Mouse (Mus musculus) liver, embryonic 15.5 days (tissue): ENCODE measurements around the gene Cd200r3. TPM values are rescaled to one million over a fixed set of nuclear protein-coding genes. Genes with fewer than 3 reads are reported as not detected.

Experiments
- ATAC-seq: fragments of 200-750 bp; cut with Nextera tagmentation; 2 replicates; pipeline ENCODE4 v1.8.0; 2017; ENCODE audit warnings: moderate number of reproducible peaks, mild to moderate bottlenecking, moderate library complexity; ENCODE audit not compliant: insufficient read depth
- H3K27ac ChIP-seq: fragments of 300-500 bp; sonication (generic); replicated peaks from 2 replicates; pipeline ENCODE4 v1.5.1; 2015; ENCODE audit warnings: mild to moderate bottlenecking, inconsistent platforms
- H3K27me3 ChIP-seq: fragments of 300-500 bp; sonication (generic); 2 replicates; pipeline ENCODE4 v1.6.1; 2015; ENCODE audit warnings: mild to moderate bottlenecking, inconsistent platforms
- H3K36me3 ChIP-seq: fragments of 300-500 bp; sonication (generic); replicated peaks from 2 replicates; pipeline ENCODE4 v1.6.1; 2015; ENCODE audit warnings: moderate library complexity, mild to moderate bottlenecking, inconsistent platforms
- H3K4me1 ChIP-seq: fragments of 300-500 bp; sonication (generic); replicated peaks from 2 replicates; pipeline ENCODE4 v1.6.1; 2015; ENCODE audit warnings: inconsistent platforms
- H3K4me2 ChIP-seq: fragments of 300-500 bp; sonication (generic); 2 replicates; pipeline ENCODE4 v1.6.1; 2015; ENCODE audit warnings: moderate library complexity, mild to moderate bottlenecking, inconsistent platforms
- H3K4me3 ChIP-seq: fragments of 300-500 bp; sonication (generic); replicated peaks from 2 replicates; pipeline ENCODE4 v1.5.1; 2015; ENCODE audit warnings: mild to moderate bottlenecking, inconsistent platforms
- H3K9ac ChIP-seq: fragments of 300-500 bp; sonication (generic); 2 replicates; pipeline ENCODE4 v1.6.1; 2015; ENCODE audit warnings: moderate library complexity, mild to moderate bottlenecking, inconsistent platforms
- H3K9me3 ChIP-seq: fragments of 300-500 bp; sonication (generic); replicated peaks from 2 replicates; pipeline ENCODE4 v1.6.1; 2016; ENCODE audit warnings: inconsistent platforms
- WGBS: fragments of 180-500 bp; shearing (Covaris S2); methylation state at CpG from one replicate; pipeline ENCODE4 v1.1.7; 2015; ENCODE audit warnings: mixed read lengths; ENCODE audit not compliant: insufficient replicate concordance; 5-methylcytosine and 5-hydroxymethylcytosine counted together
- polyA plus RNA-seq: library from polyadenylated mRNA; unstranded; fragments of >200 nt; fragmentation: Nextera tagmentation; extraction: Ambion mirVana; gene quantifications from 2 replicates; pipeline ENCODE4 v1.2.1, GENCODE M21; 2015

Cd200r3 gene
- polyA plus RNA-seq, 1 experiment from 2014 or later: 0.88 TPM

DNA sequence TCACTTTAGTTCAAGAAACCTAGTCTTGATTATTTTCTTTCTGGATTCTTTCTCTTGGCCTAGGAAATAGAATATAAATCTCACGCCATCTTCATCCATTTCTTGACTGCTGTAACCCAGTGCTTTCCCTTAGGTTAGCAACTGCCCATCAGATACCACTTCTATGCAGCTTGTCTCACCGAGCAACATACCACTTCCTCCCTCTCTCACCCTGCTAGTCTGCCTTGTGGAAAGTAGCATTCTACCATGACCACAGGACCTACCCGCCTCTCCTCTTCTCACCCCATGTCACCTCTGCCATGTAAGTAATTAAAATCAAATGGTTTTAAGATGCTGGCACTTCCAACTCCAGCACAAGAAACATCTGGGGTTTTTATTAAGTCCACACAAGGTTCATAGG is 73.0 kb downstream of the Cd200r3 start:
- no peaks in the 10 kb centered on the region for H3K36me3 ChIP-seq
- H3K4me1 ChIP-seq: peaks cover 3% of the 10 kb centered on the region; the same call in 1 of the 2 replicates
- H3K27me3 ChIP-seq: no peaks in the 10 kb centered on the region
- no peaks in the 10 kb centered on the region for H3K9me3 ChIP-seq
- no peak overlapping the region for H3K9ac ChIP-seq
- no peak overlapping the region for H3K4me2 ChIP-seq
- H3K27ac ChIP-seq: no peak overlapping the region
- ATAC-seq: no peak
- WGBS: 19% methylated on average over 3 of the region's 3 CpGs
- no peak overlapping the region for H3K4me3 ChIP-seq

DNA sequence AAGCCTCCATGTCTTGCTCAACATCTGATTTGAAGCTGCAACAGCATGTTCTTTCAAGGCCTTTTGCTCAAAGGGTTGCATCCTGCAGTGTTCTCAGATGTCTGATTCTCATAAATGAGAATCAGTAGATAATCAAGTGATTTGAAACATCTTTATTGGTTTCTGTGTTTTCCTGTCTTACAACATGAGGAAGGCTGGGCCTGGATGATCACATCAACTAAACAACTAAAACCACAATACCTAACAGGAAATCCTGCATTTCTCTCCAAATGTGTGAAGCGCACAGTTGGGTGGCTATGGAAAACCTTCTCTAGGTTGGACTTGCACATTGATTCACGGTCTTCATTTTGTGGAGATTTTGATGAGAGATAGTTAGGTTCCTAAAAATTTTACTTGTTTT is 75.4 kb downstream of the Cd200r3 start:
- no peak overlapping the region for H3K4me3 ChIP-seq
- peaks cover 6% of the 10 kb centered on the region; the same call in 1 of the 2 replicates for H3K4me1 ChIP-seq
- WGBS: 46% methylated on average over 2 of the region's 2 CpGs
- H3K27me3 ChIP-seq: no peaks in the 10 kb centered on the region
- H3K36me3 ChIP-seq: no peaks in the 10 kb centered on the region
- no peak overlapping the region for H3K27ac ChIP-seq
- H3K9me3 ChIP-seq: no peaks in the 10 kb centered on the region
- no peak overlapping the region for H3K4me2 ChIP-seq
- H3K9ac ChIP-seq: no peak overlapping the region
- no peak for ATAC-seq

DNA sequence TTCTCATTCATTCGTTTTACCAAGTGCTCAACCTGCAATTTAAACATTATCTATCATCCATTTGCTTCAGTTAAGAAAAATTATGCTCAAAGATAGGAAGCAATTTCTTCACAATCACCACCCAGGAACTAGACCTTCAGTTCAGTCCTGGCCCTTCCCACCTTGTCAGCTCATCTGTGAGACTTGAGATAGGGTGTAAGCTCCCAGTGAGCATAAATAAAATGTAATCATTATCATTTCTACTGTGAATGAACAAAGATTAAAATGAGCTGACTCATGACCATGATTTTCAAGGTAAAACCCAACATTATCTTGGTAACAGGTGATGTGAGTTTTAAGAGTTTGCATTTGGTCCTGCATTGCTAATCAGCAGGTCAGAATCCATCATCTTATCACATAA is 76.6 kb downstream of the Cd200r3 start:
- Histone ChIP-seq H3K4me2 (no peak overlapping the region), H3K4me3 (no peak overlapping the region), H3K9ac (no peak overlapping the region), H3K27me3 (no peaks in the 10 kb centered on the region), H3K9me3 (no peaks in the 10 kb centered on the region), H3K27ac (no peak overlapping the region), H3K4me1 (peaks cover 9% of the 10 kb centered on the region), H3K36me3 (no peaks in the 10 kb centered on the region)
- 28% methylated on average over 1 of the region's 1 CpGs for WGBS
- no peak for ATAC-seq

DNA sequence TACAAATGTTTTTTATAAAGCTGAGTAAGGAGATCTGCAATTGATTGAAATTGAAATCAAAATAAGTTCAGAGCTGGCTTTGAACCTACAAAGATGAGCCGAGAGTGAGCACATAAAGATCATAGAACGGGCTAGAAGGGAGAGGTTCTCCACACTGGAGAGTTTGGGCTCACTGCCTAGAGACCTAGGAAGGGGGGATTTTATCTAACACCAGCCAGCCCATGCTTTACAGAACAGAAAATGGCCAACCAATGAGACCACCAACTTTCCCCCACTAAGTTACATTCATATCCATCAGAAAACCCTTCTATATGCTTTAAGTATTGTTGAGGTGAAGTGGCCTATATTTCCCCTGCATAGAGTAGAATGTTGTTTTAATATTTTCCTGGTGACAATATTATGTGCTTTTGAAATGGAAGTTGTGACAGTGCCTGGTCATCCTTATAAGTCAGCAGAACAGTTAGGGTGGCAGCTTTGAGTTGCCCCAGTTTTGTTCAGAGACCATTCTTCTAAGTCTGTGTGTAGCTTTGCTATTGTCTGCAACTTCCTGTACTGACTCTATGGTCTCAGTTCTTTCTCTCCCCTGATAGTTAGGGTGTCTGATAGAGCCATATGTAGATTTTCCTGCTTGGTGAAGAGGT is 77.3 kb downstream of the Cd200r3 start:
- Histone ChIP-seq H3K36me3 (no peaks in the 10 kb centered on the region), H3K4me1 (peaks cover 13% of the 10 kb centered on the region), H3K9ac (no peak overlapping the region), H3K4me3 (no peak overlapping the region), H3K27ac (no peak overlapping the region), H3K27me3 (no peaks in the 10 kb centered on the region), H3K9me3 (no peaks in the 10 kb centered on the region), H3K4me2 (no peak overlapping the region)
- no peak for ATAC-seq
- WGBS: 73% methylated on average over 2 of the region's 2 CpGs

DNA sequence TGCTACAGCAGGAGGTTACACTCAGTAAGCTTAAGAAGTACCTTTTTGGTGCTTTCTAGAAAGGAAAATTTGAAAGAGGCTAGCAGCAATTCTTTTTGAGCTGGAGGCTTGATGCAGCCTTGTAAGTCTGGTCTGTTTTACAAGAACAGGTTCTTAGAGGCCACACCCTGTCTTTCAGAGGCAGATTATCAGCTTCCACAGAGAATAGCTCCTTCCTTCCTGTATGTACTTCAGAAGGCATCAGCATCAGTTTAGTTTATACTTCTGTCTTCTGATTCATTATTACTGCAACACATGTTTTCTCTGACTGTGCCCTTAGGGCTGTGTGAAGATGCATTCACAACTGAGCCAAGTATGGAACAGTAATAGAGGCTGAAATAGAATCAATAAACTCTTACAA is 78.0 kb downstream of the Cd200r3 start:
- no peak overlapping the region for H3K27ac ChIP-seq
- H3K4me3 ChIP-seq: no peak overlapping the region
- no peak for ATAC-seq
- H3K36me3 ChIP-seq: no peaks in the 10 kb centered on the region
- no peaks in the 10 kb centered on the region for H3K27me3 ChIP-seq
- H3K9me3 ChIP-seq: no peaks in the 10 kb centered on the region
- no peak overlapping the region for H3K9ac ChIP-seq
- H3K4me2 ChIP-seq: no peak overlapping the region
- peaks cover 13% of the 10 kb centered on the region for H3K4me1 ChIP-seq

DNA sequence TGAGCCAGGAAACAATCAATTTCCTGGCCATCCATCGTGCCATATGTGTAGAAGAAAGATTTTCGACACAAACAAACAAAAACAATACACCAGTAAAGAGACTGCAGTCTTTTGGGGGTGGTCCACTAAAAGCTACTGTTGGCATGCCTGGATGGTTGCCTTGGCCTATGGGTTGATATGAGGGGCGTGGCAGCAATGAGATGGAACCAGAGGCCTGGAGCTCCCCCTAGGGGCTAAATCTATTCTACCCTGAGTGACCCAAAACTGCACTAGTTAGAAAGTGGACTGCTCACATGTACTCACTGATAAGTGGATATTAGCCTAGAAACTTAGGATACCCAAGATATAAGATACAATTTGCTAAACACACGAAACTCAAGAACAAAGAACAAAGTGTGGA is 80.4 kb downstream of the Cd200r3 start:
- Histone ChIP-seq H3K4me3 (no peak overlapping the region), H3K9me3 (no peaks in the 10 kb centered on the region), H3K27ac (no peak overlapping the region), H3K36me3 (no peaks in the 10 kb centered on the region), H3K4me2 (no peak overlapping the region), H3K4me1 (peaks cover 13% of the 10 kb centered on the region), H3K9ac (no peak overlapping the region), H3K27me3 (no peaks in the 10 kb centered on the region)
- no peak for ATAC-seq
- WGBS: 10% methylated on average over 4 of the region's 4 CpGs

DNA sequence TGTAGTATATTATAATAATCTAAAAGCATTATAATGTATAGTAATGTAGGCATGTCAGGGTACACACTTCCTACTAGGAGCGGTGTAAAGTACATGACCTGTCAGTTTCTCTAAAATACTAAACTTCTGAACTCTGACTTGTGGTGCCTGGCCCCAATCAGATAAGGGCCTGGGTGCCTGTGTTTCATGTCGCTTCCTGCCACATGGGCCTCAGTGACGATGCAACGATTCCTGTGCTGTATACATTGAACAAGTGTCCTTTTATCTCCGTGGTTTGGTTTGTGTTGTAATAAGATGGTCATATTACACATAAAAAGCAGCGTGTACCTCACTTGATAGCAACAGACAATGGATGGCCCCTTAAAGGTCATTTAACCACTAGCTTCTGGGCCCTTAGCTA is 81.8 kb downstream of the Cd200r3 start:
- H3K9ac ChIP-seq: no peak overlapping the region
- H3K36me3 ChIP-seq: no peaks in the 10 kb centered on the region
- H3K27ac ChIP-seq: no peak overlapping the region
- peaks cover 13% of the 10 kb centered on the region for H3K4me1 ChIP-seq
- no peaks in the 10 kb centered on the region for H3K9me3 ChIP-seq
- H3K27me3 ChIP-seq: no peaks in the 10 kb centered on the region
- no peak overlapping the region for H3K4me3 ChIP-seq
- H3K4me2 ChIP-seq: no peak overlapping the region
- peak; percentile 85 for ATAC-seq
- whole genome bisulfite sequencing: 16% methylated on average over 6 of the region's 6 CpGs

DNA sequence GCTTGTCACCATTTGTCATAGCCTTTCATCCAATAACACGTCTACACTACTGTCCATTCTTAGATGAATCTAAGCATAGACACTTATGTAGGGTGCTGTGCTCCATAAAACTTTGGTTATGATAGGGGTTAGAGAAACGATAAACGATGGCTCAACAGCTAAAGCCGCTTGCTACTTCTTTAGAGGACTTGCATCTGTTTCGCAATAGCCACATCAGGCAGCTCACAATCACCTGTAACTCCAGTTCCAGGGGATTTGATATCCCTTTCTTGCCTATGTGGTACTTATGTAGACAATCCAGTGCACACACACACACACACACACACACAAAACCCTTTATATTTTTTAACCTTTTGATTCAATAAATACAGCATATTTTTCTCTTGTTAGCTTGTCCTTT is 85.6 kb downstream of the Cd200r3 start:
- WGBS: 68% methylated on average over 5 of the region's 5 CpGs
- peaks cover 7% of the 10 kb centered on the region for H3K4me1 ChIP-seq
- no peaks in the 10 kb centered on the region for H3K36me3 ChIP-seq
- H3K9ac ChIP-seq: no peak overlapping the region
- no peak for ATAC-seq
- no peak overlapping the region for H3K27ac ChIP-seq
- no peaks in the 10 kb centered on the region for H3K27me3 ChIP-seq
- H3K9me3 ChIP-seq: no peaks in the 10 kb centered on the region
- H3K4me2 ChIP-seq: no peak overlapping the region
- no peak overlapping the region for H3K4me3 ChIP-seq

DNA sequence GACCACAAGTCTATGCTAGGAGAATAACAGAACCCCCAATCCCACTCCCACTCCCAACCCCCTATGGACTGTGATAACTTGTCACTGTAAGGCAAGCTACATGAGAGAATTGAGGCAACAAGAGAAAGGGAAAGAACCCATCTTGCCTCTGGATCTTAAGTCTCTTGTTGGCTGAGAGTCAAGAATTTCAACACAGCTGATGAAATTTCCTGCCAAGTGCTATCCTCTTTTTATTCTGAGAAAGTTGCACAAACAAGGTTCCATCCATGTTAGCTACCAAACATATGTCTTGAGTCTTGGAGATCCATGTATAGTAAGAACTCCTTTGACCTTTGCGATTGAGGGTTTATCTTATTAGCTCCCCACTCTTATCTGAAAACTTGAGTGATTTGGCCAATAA is 86.0 kb downstream of the Cd200r3 start:
- Histone ChIP-seq H3K27me3 (no peaks in the 10 kb centered on the region), H3K9ac (no peak overlapping the region), H3K4me2 (no peak overlapping the region), H3K27ac (no peak overlapping the region), H3K4me3 (no peak overlapping the region), H3K9me3 (no peaks in the 10 kb centered on the region), H3K4me1 (peaks cover 7% of the 10 kb centered on the region), H3K36me3 (no peaks in the 10 kb centered on the region)
- ATAC-seq: no peak
- WGBS: 80% methylated on average over 1 of the region's 1 CpGs

DNA sequence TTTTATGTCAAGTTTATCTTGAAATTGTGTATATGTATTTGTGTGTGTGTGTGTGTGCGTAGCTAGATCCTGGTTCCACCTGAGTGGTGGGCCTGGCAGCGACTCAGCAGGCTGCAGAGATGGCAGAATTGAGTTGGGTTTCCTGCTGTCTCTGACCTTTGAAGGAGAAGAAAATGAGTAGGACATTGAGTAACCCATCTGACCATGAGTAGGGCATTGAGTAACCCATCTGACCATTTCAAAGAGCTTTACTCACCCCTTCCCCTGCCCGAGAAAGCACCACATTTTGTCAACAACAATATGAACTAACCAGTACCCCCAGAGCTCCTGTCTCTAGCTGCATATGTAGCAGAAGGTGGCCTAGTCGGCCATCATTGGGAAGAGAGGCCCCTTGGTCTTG is 86.6 kb downstream of the Cd200r3 start:
- Histone ChIP-seq H3K9me3 (no peaks in the 10 kb centered on the region), H3K4me3 (no peak overlapping the region), H3K27ac (peak overlapping the region; percentile 14; the same call in 1 of the 2 replicates), H3K9ac (no peak overlapping the region), H3K36me3 (no peaks in the 10 kb centered on the region), H3K4me2 (no peak overlapping the region), H3K27me3 (no peaks in the 10 kb centered on the region), H3K4me1 (peaks cover 4% of the 10 kb centered on the region)
- WGBS: 50% methylated on average over 4 of the region's 4 CpGs
- ATAC-seq: no peak; the same call in 1 of the 2 replicates

DNA sequence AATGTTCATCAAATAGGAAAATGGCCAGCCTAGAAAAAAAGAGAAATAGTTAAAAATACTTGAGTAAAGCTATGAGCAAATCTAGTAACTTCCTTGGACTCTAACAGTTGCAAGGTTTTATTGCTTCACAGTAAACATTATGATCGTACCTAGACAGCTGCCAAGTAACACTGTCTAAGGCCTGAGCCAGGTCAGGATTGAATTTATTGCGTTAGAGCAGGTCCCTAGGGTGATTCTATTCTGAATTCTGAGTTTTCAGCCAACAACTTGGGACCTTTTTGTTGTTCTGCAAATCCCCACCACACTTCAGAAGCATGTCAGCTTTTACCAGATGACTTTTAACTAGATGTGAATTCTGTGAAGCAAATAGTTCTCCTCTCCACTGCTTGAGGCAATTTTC is 87.3 kb downstream of the Cd200r3 start:
- WGBS: 67% methylated on average over 2 of the region's 2 CpGs

More for the DNA sequence above, 87.3 kb downstream of the Cd200r3 start:
- no peak overlapping the region for H3K9ac ChIP-seq
- H3K9me3 ChIP-seq: no peaks in the 10 kb centered on the region
- no peak overlapping the region for H3K4me3 ChIP-seq
- no peaks in the 10 kb centered on the region for H3K4me1 ChIP-seq
- H3K27me3 ChIP-seq: no peaks in the 10 kb centered on the region
- no peak overlapping the region for H3K27ac ChIP-seq
- no peaks in the 10 kb centered on the region for H3K36me3 ChIP-seq
- ATAC-seq: no peak
- no peak overlapping the region for H3K4me2 ChIP-seq
